Mouse (Mus musculus) pancreas, adult 10 weeks (tissue): ENCODE results near the gene C87977. TPM values are rescaled to one million over a fixed set of nuclear protein-coding genes. Genes with fewer than 3 reads are reported as not detected.

Experiments
- polyA plus RNA-seq: library from polyadenylated mRNA; stranded (reverse); fragments of 350-450 nt; fragmentation: Illumina TruSeq; extraction: RNeasy Lipid Tissue Mini Kit (QIAGEN cat#74804); gene quantifications from one replicate; pipeline ENCODE4 v1.2.3, GENCODE M21; 2015; ENCODE audit warnings: low read depth, low replicate concordance; ENCODE audit not compliant: insufficient read depth

The C87977 gene
- polyA plus RNA-seq: not detected

GRCm38 (mm10) chr4:144213218-144213617, at the start of gene C87977:
TSS of gene C87977 (minus strand) at chr4:144213318.

GRCm38 (mm10) chr4:144190419-144190818, 22.7 kb downstream of the C87977 start, which contains the start of gene Oog2:
TSS of gene Oog2 (plus strand) at chr4:144190719.

GRCm38 (mm10) chr4:144162563-144162962, 50.6 kb downstream of the C87977 start, which contains the start of gene Oog3:
TSS of gene Oog3 (minus strand) at chr4:144162663.

Other genes with a start within 250 kb of the C87977 start
- gene Gm13101, start 246.4 kb downstream of the C87977 start, polyA plus RNA-seq: not detected
- gene Pramef17, start 218.9 kb downstream of the C87977 start, polyA plus RNA-seq: not detected
- gene Pramel4, start 154.2 kb downstream of the C87977 start, polyA plus RNA-seq: not detected
- not detected for gene Gm13102, start 106.8 kb downstream of the C87977 start, polyA plus RNA-seq
- not detected for gene Oog3, start 50.7 kb downstream of the C87977 start, polyA plus RNA-seq
- gene Oog2, start 22.6 kb downstream of the C87977 start, polyA plus RNA-seq: not detected
- not detected for gene Pramel5, start 67.2 kb upstream of the C87977 start, polyA plus RNA-seq
- gene Gm13128, start 116.9 kb upstream of the C87977 start, polyA plus RNA-seq: not detected
- gene Gm13119, start 144.6 kb upstream of the C87977 start, polyA plus RNA-seq: not detected
- not detected for gene Pramef20, start 164.6 kb upstream of the C87977 start, polyA plus RNA-seq
- gene Pramef12, start 195.1 kb upstream of the C87977 start, polyA plus RNA-seq: not detected
- not detected for gene 1700012P22Rik, start 225.5 kb upstream of the C87977 start, polyA plus RNA-seq
- not detected for gene Gm9944, start 240.0 kb upstream of the C87977 start, polyA plus RNA-seq